Mouse (Mus musculus) layer of hippocampus, postnatal 10 days (tissue): ENCODE results near the gene Plekhm3. TPM values are rescaled to one million over a fixed set of nuclear protein-coding genes. Genes with fewer than 3 reads are reported as not detected.
A peak's percentile ranks its signal among the peaks of the same experiment; 100 is the strongest.

ENCODE experiments used
- DNase-seq, 2 experiments: peaks; one replicate each; pipeline ENCODE4 v3.0.0; 2021; ENCODE audit warnings: low spot score in 2 of 2
- total RNA-seq, 2 experiments: library from RNA; stranded (reverse); gene quantifications; 2 replicates each; pipeline ENCODE4 v1.2.3; 2021

Gene Plekhm3
- total RNA-seq, 2 experiments from 2014 or later, result 21.7 to 26.2 TPM

DNA sequence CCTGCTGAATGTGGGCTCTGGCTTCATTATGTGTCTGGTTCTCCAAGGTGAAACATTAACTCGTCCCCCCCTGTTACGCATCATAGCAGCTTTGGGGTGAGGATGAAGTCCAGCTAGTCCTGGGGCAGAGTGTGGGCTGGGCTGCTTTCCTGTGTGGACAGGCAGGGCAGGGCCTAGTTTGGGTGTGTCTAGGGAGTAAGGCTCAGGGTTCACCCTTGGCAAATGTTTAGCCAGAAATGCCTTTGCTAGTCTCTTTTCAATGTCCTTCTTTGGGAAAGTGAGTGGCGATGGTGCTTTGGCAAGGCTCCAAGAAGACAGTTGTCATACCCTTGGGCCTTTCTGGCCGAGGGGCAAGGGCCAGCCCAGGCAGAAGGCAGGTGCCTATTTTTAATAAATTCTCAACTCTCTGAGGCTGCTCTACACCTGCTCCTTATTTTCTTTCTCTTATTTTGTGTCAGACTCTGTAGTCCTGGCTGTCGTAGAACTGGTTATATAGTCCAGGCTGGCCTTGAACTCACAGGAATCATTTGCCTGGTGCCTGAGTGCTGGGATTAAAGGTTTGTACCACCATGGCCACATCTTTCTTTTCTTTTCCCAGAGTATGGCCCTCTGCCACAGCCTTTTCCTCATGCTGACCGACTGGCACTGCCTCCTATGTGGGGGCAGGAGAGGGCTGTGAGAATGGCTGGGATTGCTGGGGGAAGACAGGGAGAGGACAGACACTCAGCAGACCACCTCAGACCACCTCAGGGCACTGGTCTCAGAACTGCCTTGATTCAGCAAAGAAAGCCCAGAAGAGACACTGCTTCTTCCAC, 168.7 kb downstream of the Plekhm3 start:
- no peak for DNase-seq

DNA sequence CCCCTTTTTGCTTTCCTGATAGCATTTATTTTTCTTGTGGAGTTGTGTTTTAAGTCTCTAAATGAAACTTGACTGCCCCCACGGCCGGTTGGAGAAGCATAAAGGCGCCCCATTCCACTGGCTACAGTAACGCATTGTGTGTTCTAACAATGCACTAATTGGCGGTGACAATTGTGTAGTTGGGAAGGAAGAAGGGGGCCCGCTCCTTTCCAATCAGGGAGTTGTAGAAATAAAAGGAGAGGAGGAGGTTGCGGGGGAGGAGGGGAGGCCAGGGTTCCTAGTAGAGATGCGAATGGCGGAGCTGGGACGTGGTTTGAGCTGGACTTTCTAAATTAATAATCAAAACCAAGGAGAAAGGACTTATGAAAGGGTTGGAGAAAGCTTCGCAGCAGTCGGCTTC, 176.8 kb downstream of the Plekhm3 start:
- DNase-seq, result no peak

GRCm38 (mm10) chr1:64779415-64779814, 177.2 kb downstream of the Plekhm3 start:
- DNase-seq, result no peak

DNA sequence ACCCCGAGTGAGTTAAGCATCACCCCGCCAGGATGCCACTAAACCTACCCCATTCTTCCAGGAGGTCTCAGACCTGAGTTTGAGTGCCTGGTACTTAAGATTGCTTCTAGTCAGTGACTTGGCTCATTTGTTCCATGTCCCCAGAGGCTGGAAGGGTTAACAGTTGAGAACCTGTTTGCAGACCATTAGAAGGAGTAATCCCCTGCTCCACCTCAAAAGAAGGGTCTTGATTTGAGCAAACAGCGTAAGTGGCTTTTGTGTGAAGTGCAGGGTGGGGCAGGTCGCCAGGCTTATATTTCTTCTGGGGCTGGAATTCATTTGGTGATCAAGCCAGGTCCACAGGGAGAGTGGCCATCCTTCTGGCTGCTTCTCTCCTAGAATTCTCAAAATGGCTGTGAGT, 183.3 kb downstream of the Plekhm3 start:
- DNase-seq, result no peak

DNA sequence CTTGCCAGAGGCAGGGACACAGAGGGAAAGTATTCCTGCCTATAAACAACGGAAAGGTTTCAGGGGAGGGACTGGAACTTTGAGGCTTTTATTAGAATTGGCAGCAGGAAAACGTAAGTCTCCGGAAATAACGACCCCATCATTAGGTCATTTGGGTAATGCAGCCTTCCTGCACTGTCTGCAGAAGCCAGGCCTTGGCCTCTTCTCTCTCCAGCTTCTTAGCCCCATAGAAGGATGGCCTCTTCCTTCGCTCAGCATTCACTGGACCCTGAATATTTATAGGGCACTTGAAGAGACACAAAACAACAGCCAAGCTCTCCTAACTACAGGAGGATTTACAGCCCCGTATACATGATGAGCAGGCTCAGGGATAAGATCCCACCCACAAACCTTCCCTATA, 186.5 kb downstream of the Plekhm3 start:
- DNase-seq, result no peak

DNA sequence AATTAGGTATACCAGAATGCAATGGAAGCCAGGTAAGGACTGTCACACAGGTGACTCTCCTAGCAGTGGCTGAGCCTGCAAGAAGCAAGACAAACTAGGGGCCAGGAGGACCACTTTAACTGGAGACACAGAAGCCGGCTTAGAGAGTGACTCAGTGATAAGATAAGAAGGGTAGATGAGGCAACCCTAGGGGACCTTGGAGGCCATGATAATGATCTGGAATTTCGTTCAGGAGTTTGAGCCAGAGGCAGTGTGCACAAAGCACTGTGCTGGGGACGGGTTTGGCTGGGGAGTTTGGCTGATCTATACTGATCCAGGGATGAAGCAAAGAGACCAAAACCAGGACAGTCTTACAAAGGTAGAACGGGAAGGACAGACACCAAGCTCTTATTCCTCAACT, 195.0 kb downstream of the Plekhm3 start:
- DNase-seq, result no peak

GRCm38 (mm10) chr1:64757766-64758165, 198.9 kb downstream of the Plekhm3 start:
- no peak for DNase-seq

- DNase-seq, result peak in 1 of 2 experiments; percentile 13
Observed at GRCm38 (mm10) chr1:64757254-64757653, 199.4 kb downstream of the Plekhm3 start.

GRCm38 (mm10) chr1:64756640-64757030, 200.0 kb downstream of the Plekhm3 start:
- DNase-seq, result no peak

DNA sequence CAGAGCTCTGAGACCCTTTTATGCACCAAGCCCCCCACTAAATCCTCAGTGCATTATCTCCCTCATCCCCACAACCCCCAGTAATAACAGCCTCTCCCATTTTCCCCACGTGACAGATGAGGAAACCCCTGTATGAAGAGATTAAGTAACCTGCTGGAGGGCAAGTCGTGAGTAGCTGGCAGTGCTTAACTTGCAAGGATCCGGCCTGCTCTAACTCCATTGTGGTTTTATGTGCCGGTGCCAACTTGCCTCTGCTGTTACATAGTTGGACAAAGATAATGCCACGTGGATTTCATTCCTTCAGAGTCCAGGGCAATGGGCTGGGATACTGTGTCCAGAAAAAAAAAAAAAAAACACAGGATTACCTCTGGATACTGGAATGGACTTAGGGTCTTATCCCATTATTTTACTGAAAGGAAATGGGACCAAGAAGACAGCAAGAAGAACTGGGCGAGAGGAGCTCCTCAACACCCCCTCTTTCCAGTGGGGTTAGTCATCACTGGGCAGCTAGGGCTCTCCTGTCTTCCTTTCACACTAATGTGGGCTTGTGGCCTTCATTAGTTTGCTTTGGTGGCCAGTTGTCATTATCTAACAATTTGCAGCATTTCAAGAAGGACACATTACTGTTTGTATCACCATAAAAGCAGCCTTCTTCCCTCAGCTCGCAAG, 200.5 kb downstream of the Plekhm3 start:
- DNase-seq, result no peak

- DNase-seq, result no peak
Observed at GRCm38 (mm10) chr1:64754658-64755057, 202.0 kb downstream of the Plekhm3 start.

DNA sequence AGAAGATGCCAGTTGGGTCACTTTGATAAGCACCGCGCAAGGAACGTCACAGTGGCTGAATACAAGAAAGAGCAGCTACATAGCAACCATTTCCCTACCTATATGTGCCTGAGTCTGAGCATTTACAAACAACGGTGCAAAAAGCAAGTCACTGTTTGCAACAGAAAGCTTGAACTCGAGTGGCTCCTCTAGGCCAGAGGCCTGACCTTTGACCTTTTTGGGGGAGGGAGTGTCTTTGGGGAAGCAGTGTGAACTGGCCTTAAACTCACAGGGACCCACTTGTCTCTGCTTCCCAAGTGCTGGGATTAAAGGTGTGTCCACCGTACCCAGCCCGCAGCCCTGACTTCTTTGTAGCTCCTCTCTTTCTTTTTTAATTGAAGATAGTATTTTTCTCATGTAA, 203.0 kb downstream of the Plekhm3 start:
- DNase-seq, result no peak

DNA sequence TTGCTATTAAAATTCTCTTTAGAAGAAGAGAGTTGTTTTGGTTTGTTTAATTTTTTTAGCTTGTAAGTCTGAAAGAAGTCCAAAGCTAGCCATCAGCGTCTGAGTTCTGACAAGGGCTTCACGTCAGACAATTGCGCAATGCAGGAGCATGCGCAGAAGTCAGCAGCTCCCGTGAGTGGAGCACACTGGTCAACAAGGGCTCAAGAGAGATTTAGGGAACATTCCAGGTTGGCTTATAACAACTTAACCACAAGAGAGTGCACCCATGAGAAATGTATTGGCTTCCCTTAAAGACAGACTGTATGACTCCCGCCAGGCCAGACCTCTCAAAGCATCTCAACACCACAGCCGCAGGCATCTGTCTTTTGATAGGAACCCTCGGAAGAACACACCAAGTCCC, 203.5 kb downstream of the Plekhm3 start:
- DNase-seq, result no peak

DNA sequence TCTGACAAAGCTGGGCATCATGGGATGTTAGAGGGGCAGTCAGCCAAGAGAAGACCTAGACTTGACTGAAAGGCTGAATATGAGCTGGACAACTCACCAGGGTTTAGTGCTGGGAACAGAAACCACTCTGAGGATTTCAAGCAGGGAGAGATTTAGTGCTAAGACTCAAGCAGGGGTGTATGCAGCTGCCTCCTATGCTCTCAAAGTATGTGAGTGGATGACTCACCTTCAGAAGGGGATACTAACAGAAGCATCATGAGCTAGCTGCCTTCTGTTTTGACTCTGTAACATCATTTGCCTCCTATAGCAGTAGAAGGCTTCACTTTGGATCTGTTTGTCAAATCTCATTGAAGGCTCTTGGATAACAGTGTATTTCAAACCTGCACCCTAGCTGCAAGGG, 212.0 kb downstream of the Plekhm3 start:
- DNase-seq, result no peak

DNA sequence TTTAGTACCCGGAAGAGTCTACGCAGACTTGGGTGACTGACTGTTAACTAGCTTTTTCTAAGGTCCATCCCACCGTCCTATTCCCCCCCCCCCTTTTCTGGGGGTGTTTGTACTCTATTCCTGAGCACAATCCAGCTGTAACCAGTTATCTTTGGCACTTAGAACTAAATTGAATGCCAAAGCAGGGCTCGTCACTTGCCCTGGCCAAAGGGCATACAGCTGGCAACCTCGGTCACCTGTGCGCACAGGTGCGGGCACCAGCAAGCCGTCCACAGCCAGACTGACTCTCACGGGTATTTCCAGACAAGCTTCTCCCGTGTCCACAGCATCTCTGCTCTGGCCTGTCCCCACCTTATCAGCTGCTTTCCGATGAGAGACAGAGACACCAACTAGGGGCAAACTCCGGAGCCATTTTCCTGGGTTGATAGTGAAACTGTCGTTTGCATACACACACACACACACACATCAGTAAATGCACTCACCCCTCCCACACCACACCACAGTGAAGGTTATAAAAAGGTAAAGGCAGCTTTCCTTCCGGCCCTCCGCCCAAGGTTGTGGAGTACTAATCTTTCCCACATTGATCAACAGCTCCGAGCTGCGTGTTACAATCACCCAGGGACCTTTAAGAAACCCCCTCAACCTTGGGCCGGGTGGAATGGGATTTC, 213.7 kb downstream of the Plekhm3 start:
- no peak for DNase-seq

- peak in 1 of 2 experiments; percentile 22 for DNase-seq
Observed at GRCm38 (mm10) chr1:64738661-64739082, 218.0 kb downstream of the Plekhm3 start.

GRCm38 (mm10) chr1:64738180-64738555, 218.5 kb downstream of the Plekhm3 start:
- DNase-seq, result no peak

- peak; percentile 67 to 79 for DNase-seq
Observed at GRCm38 (mm10) chr1:64737502-64738179, 219.0 kb downstream of the Plekhm3 start, which contains the start of gene Fzd5. TSS of gene Fzd5 (minus strand) at chr1:64737751.

GRCm38 (mm10) chr1:64736681-64737501, 219.7 kb downstream of the Plekhm3 start:
- DNase-seq, result no peak
